Mouse (Mus musculus) ovary, adult 18-20 months (tissue): ENCODE results near the gene Rgs2.

Experiments used
- DNase-seq: peaks from one replicate; pipeline ENCODE4 v3.0.0; 2022; ENCODE audit warnings: low spot score, mixed read lengths

The Rgs2 gene

DNA sequence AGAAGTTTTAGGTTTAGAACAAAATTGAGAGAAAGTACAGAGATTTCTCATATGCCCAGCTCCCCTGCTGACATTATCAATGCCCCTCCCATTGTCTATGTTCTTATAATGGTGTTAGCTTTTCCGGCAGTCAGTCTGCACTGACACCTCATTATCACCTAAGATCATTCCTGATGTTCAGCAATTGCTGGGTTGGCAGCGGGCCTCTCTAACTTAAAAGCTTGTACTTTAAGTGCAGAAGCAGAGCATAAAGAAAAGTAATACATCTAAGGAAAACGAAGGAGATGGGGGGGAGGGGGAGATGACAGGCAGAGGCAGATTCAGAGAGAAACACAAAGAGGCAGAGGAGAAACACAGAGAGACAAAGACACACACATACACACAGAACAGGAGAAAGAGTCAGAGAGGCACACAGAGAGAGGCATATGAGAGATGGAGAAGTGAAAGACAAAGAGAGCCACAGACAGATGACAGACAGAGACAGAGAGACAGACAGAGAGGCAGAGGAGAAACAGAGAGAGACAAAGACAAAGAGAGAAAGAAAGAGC lies 21.1 kb downstream of the Rgs2 start:
- no peak for DNase-seq

DNA sequence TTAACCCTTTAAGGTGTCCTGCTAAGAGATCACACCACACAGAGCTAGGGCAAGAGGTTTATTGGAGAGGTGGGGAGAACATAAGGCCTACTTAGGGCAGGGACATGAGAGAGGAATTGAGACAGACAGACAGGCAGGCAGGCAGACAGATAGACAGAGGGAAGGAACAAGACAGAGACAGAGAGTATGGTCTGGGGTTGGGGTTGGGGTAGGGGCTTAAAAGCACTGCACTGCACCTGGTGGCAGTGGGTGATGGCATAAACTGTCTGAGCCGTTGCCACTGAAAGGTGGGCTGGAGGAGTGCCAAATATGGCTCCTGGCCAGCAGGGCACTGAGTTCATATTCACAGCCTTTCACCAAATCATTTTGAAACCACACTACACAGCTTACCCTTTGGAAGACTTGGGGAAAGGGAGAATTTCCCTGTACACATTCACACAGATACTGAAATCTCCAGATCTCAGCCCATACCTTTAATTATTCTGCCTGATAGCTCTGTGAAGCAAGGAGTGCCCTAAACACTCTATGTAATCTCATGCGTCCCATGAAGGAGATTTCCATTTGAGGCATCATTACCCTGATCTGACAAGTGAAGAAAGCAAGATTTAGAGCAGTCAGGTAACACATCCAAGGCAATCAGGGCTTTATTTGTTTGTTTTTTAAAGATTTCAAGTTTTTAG lies 21.7 kb downstream of the Rgs2 start:
- no peak for DNase-seq

DNA sequence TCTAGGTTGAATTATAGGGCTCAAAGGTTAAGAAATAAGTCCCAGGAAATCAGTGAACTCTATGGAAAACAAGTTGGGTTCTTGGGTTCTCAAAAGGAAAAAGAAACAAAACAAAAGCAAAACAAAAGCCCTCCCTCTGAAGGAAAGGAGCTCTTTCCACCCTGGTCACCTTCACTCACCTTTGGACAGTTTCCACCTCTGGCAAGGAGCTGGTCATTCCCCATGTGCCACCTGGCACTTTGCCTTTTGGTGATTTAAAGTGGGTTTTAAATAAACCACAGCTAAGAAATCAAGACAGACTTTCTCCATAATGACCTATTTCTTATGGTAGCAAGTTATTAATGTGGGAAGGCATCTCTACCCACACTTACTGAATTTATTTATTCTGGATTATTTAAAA lies 23.1 kb downstream of the Rgs2 start:
- DNase-seq = no peak

DNA sequence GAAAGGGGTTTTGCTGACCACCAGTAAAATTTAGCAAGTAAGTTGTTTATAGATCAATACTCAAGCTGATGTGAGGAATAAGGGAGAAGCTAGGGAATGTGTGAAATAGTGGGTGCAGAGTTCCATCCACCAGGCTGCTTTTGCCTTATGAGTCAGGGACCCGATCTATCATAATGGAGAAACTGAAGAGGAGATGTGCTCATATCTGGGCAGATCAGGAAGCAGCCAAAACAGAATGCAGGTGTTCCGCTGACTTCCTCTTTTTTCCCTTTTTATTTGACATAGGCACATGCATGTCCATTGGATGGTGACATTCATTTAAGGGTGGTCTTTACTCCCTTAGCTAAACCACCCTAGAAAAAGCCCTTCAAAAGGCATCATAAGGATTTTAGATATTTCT lies 29.3 kb downstream of the Rgs2 start:
- DNase-seq = no peak

DNA sequence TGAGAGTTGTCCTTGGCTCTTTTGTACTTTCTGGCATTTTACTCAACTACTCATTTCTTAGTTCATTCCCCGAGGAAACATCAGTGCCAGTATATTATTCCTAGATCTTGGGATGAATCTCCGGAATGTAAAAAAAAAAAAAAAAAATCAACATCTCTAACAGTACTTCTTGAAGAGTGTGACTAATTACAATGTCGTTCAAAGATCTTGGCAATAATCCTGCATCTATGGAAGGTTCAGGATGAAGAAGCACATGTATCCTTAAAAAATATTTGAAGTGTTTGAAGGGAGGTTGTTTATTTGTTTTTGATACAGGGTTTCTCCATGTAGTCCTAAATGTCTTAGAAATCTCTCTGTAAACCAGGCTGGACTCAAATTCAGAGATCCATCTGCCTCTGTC lies 41.7 kb downstream of the Rgs2 start:
- DNase-seq = no peak

DNA sequence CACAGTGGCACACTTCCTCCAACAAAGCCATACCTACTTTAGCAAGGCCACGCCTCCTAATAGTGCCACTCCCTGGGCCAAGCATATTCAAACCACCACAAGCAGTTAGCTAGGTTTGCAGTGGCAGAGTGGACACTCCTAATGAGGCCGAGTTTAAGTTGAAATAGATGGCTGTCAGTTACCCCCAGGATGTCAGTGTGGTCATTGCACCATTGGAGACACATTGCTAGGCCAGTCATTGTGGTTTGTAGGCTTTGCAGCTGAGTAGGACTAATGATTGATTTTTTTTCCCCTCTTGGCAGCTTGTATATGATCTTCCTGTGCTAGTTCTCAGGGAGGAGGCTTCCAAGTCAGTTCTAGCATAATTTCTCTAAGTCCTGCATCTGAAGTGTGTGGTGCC lies 43.6 kb downstream of the Rgs2 start:
- DNase-seq = no peak

DNA sequence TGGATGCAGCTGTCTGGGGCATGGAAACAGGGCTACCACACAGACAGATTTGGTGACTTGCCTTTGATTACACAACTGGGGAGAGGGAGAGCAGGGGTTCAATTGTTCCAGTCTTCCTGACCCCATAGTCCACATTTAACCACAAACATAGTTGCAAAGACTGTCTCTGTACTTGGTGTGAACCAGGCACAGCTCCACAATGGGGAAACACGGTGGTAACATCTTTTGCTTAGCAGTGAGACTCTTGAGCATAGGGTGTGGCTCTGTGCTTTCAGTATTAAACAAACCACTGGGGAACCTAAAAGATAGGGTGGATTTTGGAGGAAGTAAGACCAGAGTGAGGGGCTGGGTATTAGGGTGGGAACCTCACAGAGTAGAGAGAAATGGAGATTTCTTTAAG lies 47.9 kb downstream of the Rgs2 start:
- no peak for DNase-seq

DNA sequence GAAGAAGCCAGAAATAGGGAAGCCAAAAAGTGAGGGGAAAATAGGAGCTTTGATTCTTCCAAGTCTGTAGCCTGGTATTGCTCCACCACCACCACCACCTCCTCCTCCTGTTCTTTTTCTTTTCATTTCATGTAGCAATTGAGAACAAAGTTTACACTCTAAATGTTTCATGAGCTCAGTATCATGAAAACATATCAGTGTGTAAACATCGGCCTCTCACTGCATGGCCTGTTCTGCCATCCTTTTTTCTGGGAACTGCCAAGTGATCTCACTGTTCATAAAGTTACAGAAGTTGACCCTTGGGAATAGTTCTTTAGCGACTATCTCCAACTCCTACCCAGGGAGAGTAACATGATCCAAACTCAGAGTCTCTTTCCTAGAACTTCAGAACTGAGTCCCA lies 51.1 kb downstream of the Rgs2 start:
- DNase-seq = no peak
